Mouse (Mus musculus): ENCODE data around the gene Rpl27a.

Gene Rpl27a

DNA sequence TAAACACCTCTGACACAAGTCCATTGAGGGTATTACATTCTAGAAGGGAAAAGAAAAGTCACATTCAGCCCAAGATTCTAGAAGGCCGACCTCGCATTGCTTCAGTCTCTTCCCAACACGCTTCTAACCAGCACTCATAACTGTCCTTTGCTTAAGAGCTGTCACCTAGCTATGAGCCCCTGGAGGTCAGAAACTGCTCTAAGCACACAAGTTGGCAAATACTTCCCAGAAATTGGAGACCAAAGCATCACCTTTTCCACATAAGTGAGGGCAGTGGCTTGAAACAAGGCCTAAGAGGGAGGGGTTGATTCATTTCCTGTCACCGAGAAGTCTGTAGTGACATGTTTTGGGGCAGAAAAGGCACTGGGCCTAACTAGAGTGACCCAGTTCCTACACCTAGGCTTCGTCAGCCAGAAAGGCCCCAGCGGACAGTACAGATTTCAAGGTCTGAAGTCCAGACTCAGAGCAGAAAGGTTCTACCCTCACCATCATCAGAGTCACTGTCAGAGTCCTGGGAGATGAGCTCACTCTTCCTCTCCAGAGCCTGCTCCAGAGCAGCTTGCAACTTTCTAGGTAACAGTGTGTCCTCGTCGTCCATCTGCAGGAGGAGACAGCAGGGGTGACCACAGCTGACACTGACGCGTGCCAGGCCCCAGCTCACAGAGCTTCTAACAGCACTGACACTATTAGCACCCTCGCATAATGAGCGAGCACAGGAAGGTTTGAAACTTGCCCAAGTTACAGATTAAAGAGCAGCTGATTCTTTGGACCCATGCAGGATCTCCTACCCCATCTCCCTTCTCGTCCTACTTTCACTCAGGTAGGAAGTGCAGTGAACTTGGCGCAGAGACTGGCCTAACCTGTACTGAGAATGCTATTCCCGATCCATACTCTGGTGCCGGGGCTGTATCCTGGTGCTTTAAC lies 7.1 kb downstream of the Rpl27a start:
- peak; percentile 16 for DNase-seq

DNA sequence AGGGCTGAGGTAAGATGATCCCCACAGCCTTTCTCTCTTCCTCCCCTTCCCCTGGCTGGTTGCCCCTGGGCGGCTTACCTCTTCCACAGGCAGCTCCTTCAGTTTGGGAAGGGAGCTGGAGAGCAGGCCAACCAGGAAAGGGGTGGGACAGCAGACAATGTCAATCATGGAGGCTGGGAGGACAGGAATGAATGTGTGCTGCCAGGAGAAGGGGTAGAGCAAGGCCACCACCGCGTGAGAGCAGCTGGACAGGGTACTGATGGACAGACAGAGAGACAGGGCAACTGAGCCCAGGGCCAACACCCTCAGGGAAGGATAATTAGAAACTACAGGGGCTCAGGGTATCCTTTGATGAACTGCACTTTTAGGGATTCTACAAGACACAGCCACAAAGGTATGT lies 8.6 kb downstream of the Rpl27a start:
- DNase-seq, result peak; percentile 3

DNA sequence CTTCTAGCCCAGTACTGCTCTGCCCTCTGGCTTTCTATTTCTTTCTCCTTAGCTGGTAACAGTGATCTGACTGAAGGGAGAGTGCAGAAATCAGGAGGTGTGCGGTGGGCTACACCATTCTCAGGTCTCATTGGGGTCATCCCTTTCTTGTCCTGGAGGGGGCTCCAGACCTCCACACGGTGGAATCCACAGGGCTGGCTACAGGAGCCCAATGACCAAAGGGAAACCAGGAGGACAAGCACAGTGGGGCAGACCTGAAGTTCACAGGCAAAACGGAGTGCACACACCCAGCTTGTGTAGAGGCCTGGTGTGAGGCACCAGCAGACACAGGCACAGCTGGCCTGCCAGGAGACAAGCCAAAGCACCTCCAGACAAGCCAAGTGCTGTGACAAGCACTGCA lies 9.4 kb downstream of the Rpl27a start:
- DNase-seq, result peak; percentile 80

DNA sequence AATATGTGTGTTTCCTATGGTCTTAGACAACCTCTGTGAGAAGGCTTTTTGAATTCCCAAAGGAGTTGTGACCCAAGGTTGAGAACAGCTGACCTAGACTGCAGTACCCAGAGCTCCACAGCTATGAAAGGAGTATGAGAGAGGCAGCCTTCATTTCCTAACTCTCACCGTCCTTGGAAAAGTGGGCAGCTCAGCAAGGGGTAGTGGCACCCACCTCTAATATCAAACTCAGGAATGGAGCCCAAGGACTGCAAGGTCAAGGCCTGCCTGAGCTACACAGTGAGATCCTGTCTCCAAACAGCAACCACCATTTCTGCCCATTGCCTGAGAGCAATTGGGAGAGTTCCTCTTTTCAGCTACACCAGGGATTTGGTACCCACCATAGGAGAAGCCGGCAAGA lies 10.8 kb downstream of the Rpl27a start:
- DNase-seq, result peak; percentile 3

DNA sequence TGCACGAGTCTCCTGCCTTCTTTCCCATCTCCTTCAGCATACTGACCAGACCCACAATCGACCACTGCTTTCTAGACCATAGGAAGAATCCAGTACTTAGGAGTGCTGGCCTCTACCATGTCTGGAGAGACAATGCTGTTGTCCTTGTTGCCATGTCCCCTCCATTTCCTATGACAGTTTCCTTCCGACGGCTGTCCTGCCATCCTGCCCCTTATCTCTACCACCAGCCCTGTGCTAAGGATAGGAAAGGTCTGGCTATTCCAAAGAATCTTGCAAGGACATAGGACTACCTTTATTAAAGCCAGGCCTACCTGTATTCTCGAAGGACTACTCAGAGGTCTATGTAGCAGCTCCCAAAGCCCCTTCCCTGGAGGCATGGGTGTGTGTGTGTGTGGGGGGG lies 12.6 kb downstream of the Rpl27a start:
- DNase-seq, result peak; percentile 5

DNA sequence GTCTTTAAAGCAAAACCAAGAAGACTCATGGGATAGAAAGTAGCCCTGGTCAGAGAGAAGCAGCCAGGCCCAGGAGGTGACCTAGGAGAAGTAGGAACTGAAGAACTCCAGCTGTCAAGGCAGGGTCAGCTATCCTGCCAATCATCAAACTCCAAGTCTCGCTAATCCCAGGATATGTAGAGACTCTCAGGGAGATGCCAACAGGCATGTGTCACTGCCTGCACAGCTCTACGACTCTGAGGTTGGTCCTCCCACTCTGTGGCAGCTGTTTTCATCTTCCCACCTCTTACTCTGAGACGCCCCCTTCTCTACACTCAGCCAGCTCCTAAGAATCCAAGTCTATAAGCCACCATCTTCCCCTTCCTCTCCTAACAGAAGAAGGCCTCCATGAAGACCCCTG lies 13.7 kb downstream of the Rpl27a start:
- peak; percentile 3 for DNase-seq

DNA sequence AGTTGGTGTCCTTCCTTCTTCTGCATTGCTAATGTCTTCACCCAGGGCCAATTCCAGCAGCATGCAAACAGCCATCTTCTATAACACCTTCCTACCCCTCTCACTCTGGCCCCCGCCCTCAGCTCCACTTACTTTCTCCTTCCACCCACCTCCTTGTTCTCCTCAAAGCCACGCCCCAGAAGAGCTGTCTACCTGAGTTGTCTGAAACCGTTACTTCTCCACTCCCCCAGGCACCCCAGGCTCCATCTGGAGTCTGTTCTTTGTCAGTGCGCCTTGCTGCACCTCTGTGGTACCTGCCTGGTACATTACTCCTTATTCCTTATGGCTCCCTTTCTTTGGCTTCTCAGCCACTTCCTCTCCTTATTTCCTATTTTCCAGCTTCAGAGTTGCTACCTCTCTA lies 14.2 kb downstream of the Rpl27a start:
- DNase-seq, result peak; percentile 4

DNA sequence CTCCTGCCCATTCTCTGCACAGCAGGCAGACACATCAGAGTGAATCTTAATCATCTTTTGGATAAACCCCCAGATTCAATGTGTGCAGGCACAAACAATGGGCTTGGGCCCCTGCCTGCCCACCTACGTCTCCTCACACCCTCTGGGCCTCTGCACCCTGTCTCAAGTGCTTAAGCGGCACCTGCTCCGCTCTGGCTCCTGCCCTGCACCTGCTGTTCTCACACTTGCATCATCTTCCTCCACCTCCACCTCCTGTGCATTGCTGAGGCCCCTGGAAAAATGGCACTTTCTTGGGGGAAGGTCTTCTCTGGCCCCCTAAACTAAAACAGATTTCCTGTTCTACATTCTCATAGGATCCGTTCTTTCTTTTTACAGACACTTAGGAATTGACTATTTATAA lies 14.9 kb downstream of the Rpl27a start:
- peak; percentile 3 for DNase-seq

DNA sequence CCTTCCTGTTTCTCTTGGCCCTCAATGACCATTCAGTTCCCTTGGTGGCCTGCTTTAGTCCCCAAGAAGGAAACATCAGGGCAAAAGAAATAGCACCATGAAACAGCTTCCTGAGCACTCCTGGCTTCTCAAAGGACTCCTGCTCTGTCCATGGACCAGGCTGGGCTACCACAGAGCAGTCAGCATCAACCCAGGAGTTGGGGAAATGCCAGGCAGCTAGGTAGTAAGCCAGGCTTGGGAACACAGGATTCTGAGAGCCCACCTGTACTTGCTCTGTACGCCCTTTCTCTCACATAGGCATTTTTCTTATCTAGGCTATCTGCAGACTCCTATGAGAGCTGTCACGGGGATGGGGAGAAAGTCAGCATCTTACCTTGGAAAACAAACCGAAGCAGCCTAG lies 16.0 kb downstream of the Rpl27a start:
- peak; percentile 11 for DNase-seq

DNA sequence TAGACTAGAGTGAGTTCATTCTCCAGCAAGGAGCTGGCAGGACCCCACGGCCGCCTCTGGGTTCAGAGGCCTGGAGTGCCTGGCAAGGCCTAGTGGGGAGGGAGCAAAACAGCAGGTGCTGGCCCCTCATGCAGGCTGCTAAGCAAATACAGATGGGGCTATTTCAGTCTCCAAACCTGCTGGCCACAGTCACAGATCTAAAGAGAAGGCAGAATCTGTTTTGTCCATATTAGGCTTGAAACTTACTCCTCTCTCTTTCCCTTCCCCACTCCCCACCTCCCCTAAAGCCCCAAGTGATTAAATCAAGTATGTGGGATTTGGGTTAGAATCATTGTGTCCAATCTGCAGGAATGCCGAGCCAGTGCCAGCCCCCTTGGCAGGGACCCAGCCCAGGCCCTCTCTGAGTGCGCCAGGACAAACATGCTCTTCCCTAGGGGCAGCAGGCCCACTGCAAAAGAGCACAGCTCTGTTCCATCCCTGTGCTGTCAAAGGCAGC lies 17.6 kb downstream of the Rpl27a start:
- peak; percentile 85 for DNase-seq

DNA sequence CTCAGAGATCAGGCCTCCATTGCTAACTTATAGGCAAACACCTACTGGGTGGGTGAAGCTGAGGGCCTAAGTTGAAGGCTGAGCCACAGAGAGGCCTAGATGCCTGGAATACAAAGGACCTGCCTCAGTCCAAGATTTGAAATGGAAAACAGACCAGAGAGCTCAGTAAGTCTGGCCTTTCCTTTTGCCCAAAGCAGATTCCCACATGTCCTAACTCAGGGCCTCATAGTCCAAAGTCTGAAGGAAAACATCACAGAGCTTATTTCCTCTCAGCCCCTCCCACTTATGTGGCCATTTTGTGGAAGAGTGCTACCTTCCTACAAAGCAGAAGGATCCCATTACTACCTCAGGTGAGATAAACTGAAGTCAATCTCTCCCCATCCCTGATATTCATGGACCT lies 22.0 kb downstream of the Rpl27a start:
- no peak for DNase-seq

DNA sequence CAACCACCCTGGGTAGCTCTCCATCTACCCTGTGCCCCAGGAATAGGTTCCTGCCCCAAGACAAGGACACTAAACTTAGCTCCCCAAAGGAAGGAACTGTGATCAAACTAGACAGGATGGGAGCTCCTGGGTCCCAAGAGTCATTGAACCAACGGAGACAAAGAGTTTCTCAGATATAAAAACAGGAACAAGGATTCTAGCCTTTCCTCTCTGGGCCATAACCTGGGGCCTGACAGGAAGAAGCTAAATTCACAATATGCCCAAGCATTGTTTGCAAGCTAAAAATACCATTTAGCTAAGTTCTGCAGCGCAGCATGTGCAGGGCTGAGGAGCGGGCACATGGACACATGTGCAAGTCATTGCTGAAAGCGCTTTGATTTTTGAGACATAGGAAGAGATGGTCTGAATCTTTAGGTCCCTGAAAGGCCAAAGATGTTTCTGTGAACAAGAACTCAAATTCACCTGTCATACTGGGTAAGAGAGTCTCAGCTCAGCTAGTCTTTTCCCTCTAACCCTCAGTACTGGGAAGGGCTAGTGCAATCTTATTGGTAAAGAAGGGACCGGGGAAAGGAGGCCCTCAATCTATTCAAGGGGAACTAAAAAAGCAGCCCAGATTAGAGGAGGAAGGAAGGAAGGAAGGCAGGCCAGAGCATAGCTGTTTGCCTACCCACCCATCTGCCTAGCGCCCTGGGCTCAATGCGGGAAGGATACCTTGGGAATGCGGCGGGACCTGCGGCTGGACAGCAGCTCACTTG lies 22.8 kb downstream of the Rpl27a start:
- no peak for DNase-seq

DNA sequence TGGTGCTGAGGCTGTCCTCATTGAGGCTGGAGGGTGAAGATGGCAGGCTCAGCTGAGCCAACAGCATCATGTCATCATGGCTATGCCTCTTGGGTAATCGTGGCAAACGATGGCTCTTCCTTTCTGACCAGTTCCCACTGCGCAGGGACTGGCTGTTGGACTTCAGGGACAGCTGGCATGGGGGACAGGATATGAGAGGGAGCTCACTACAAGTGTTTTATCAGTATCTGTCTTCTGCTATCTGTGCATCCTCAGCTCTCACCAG lies 23.3 kb downstream of the Rpl27a start:
- DNase-seq, result no peak

DNA sequence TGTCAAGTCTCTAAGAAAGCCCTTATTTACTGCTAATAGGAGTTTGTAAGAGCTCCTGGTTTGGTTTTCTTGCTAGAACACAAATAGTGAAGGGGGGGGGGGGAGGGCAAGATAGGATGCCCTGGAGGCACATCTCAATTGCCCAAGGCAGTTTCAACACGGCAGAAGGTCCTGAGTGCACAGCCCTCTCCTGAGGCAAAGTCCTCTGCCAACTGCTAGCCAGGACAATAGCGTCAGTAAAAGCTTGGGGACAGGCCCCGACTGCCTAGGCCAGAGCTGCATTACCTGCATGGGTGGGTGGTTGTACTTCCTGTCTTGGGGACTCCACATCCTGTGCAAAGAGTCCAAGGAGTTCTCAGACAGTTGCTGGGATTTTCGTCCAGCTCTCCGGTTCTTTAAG lies 25.8 kb downstream of the Rpl27a start:
- no peak for DNase-seq

DNA sequence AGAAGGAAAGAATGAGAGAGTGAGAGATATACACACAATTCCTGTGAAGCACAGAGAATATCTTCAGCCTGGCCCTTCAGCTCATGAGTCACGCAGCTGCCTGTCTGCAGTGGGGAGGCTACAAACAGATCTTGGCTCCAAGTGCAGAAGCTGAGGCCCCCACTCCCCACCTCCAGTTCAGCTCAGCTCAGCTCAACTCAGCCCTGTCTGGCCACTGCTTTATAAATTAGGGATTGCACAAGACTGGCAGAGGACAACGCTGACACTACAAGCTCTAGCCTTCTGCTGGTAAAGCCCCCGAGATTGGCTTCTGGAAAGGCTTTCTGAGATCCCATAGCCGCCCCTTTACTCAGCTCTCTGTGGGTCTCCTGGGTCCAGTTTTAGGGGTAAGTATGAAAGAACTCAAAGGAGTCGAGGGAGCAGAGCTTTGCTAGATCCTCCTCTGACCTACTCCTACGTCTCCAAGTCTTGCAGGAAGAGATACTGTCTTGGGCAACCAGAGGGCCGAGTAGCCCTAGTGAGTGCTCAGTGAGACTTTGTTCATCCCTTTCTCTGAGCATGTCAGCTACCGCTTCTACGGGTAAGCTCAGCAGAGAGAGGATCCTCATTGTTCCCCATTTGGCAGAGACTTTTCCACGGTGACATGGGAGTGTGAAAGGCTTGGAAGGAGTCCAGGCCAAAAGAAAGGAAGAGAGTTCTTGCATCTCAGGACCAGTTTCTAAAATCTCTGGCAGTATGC lies 26.5 kb downstream of the Rpl27a start:
- DNase-seq, result no peak

DNA sequence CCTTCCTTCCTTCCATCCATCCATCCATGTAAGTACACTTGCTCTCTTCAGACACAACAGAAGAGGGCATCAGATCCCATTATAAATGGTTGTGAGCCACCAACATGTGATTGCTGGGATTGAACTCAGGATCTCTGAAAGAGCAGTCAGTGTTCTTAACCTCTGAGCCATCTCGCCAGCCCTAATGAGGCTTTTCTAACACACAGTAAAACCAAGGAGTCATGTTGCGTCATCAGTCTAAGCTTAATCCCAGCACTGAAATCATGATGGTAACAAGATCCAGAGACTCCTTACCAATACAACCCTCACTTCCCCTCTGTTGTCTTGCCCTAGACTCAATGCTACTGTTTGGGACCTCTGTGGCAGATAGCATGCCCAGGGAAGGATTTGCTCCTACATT lies 27.2 kb downstream of the Rpl27a start:
- no peak for DNase-seq

DNA sequence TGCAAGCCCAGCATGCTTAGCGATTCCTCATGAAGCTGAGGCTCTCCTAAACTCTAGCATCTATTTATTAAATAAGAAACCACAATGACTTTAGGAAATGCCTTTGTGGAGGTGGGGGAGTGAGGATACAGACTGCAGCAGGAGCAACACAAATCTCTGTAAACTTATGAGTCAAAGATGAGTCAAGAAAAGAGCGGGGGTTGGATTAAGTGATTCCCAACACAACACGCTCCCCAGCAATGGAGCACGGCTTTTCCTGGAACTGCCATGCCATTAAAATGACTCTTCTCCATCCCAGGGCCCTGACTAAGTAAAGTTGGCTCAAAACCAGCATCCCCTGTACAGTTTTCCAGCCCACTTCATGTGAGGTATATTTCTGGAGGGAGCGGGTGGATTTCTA lies 27.8 kb downstream of the Rpl27a start:
- no peak for DNase-seq

DNA sequence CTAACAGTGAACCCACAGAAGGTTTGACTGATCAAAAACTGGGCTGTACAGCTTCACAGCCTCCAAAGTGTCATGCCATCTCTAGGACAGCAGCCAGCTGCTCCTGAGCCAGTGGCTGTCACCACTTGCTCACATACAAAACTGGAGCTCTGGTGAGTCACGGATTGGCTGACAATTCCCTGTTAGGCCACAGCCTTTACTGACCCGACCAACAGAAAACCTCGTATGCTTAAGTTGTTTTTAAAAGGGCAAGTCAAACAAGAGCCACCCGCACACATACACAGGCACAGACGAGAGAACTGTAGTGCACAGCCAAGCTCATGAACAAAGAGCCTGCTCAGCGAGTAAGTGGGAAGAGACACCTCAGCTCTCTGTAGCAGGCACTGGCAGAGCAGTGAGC lies 40.6 kb downstream of the Rpl27a start:
- no peak for DNase-seq

DNA sequence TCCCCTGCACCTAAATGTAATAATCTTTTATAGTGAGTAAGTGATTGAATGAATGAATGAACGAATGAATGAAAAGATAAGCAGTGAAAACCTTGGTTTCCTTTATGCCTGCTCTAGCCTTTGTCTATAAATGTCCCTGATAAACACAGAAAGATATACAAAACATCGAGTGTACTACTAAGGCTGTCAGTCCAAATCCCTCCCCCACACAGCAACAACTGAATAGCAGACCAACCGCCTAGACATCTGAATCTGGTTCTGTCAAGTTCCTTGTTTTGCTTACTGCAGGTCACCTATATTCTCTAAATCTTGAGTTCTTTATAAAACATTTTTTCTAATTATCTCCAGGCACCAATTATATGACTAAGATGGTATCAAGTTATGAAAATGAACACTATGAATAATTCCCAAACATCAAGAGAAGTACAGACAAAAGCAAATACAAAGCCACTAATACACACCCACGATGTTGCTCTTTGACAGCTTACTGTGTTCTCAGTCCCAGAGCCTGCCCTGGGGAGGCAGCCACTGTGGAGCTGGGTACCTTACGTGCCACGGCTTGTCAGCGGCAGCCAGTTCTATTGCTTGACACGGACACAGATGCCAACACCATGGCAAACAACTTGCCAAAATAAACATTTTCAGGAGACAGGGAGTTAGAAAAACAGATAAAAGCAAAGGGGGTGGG lies 42.7 kb downstream of the Rpl27a start:
- DNase-seq, result peak; percentile 35

DNA sequence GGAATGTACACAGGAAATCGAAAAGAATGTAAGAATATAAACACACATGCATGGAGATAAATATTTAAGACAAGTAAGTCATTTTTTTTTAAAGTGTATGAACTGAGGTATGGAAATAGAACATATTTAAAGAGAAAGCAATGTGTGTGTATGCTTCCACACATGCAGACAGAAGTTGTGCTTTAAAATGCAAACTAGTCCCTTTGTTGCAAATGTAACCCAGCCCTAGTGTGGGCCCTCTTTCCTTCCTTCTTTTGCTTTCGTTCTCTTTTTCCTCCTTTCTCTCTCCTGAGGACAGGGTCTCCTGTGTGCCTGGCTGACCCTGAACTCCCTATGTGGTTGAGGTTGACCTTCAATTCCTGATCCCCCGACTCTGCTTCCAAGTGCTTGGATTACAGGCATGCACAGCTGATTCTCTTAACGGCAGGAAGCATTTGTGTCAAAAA lies 43.2 kb downstream of the Rpl27a start:
- no peak for DNase-seq

DNA sequence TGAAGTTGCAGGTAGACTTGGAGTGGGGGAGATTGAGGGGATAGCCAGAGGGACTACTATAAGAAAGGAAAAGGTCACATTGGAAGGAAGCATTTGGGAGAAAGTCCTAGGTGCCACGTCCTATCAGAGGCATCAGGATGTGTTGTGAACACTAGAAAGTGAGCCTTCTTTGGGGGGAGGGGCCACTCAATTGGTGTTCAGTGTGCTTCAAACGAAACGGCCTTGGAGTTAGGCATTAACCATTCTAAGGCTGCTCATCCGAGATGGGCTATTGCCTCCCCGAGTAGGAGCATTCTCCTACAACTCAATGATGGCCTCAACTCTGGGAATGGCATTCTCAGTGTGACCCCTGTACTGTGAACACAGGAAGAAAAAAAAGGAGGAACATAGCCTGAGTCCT lies 43.7 kb downstream of the Rpl27a start:
- peak; percentile 45 for DNase-seq

DNA sequence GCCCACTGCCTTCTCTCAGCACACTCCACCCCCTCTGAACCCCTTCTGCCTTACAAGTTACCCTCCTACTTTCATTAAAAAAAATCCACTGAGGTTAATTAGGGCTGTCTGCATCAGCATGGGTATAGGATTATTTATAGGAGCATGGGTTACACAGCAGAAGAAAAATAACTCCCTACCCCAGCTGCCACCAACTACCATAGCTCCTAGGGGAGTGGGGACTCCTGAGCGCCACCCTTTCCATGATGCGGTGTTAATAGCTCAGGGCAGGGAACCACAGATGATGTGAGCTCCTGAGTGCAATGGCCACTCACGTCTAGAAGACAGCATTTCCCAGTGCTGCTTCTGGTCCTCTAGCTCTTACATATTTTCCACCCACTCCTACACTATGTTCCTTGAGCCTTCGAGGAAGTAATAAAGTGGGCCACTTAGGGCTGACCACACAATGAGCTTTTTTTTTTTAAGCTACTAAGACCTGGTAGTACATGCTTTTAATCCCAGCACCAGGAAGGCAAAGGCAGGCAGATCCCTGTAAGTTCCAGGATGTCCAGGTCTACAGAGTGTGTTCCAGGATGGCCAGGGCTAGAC lies 44.9 kb downstream of the Rpl27a start:
- no peak for DNase-seq

DNA sequence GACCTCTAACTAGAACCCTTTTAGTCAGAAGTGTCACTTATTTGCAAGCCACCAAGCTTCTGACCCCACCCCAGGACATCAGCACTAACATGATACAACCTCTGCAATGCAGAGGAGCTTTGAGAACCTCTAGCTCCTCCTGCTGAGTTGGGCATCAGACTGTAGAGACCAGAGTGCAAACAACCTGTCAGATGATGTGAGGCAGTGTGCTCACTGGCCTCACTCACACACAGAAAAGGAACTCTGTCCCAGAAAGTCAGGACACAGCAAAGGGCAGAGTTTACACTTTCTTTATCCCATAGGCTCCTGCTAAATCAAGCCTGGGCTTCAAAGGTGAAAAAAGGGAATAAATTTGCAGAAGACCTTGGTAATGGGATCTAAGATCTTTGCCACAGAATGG lies 47.4 kb downstream of the Rpl27a start:
- no peak for DNase-seq
